Comparison of ENCODE assay signal across 7 mouse cellular contexts in the genomic region with DNA sequence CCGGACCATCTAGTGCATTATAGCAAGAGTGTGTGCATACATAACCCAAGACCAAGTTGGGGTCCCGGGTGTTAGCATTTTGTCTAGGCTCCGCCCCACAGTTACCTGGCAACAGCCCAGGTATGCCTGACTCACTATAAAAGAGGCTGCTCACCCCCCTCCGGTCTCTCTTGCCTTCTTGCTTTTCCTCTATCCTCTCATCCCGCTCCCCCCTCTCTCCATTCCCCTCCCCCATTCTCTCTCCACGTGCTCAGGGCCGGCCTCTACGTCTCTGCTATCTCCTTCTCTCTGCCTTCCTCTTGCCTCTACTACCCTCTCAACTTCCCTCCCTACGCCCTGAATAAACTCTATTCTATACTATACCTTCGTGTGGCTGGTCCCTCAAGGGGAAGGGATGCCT. TPM values are rescaled to one million over a fixed set of nuclear protein-coding genes. Genes with fewer than 3 reads are reported as not detected.
DNase-seq lines count a peak whose midpoint lies in the region; ATAC-seq and TF ChIP-seq lines count a peak whose summit lies in the region.

No protein-coding gene starts in this region.

- H3K9ac ChIP-seq in hindbrain, embryonic 14.5 days: peak overlapping the region; percentile 63
- H3K9ac ChIP-seq in midbrain, postnatal 0 days (replicated peaks; ENCODE audit: low read length, poor library complexity, severe bottlenecking): peak overlapping the region; percentile 52

- WGBS in hindbrain, embryonic 14.5 days: 3% methylated on average over 10 of the region's 10 CpGs
- WGBS in midbrain, postnatal 0 days: 7% methylated on average over 10 of the region's 10 CpGs

- peak; percentile 45 for DNase-seq in retina, postnatal 1 day
- DNase-seq in retina, embryonic 14.5 days (ENCODE audit: low spot score): no peak
- DNase-seq in cerebellum, postnatal 10 days: peak; percentile 64 to 66
- DNase-seq in hindbrain, embryonic 14.5 days (ENCODE audit: low spot score): peak; percentile 41
- DNase-seq in midbrain, postnatal 0 days (ENCODE audit: low spot score): peak; percentile 30
- no peak for DNase-seq in frontal cortex, postnatal 10 days (ENCODE audit: low spot score in 2 of 2)
- no peak for DNase-seq in gastrocnemius, adult 18-20 months (ENCODE audit: low spot score)

- H3K9me3 ChIP-seq in hindbrain, embryonic 14.5 days (ENCODE audit: control insufficient read depth, low read length): no peaks in the 10 kb centered on the region
- H3K9me3 ChIP-seq in midbrain, postnatal 0 days (ENCODE audit: low read length): no peaks in the 10 kb centered on the region

- H3K27me3 ChIP-seq in hindbrain, embryonic 14.5 days (ENCODE audit: control insufficient read depth, insufficient read depth, low read length): peaks cover 30% of the 10 kb centered on the region
- no peaks in the 10 kb centered on the region for H3K27me3 ChIP-seq in midbrain, postnatal 0 days (ENCODE audit: insufficient read depth, low read length)

- peak; percentile 21; the same call in 1 of the 2 replicates for ATAC-seq in hindbrain, embryonic 14.5 days (ENCODE audit: low FRiP score)
- peak; percentile 42; the same call in 1 of the 2 replicates for ATAC-seq in midbrain, postnatal 0 days (ENCODE audit: low FRiP score)

- no peaks in the 10 kb centered on the region for H3K36me3 ChIP-seq in hindbrain, embryonic 14.5 days (replicated peaks; ENCODE audit: control insufficient read depth, insufficient read depth)
- H3K36me3 ChIP-seq in midbrain, postnatal 0 days (ENCODE audit: insufficient read depth, low read length): no peaks in the 10 kb centered on the region

- no peak overlapping the region for H3K27ac ChIP-seq in hindbrain, embryonic 14.5 days
- no peak overlapping the region; the same call in 1 of the 2 replicates for H3K27ac ChIP-seq in midbrain, postnatal 0 days (ENCODE audit: low read depth, low read length)

- peaks cover 15% of the 10 kb centered on the region; the same call in 1 of the 2 replicates for H3K4me1 ChIP-seq in hindbrain, embryonic 14.5 days (replicated peaks; ENCODE audit: control insufficient read depth, insufficient read depth, low read length)
- H3K4me1 ChIP-seq in midbrain, postnatal 0 days (ENCODE audit: insufficient read depth, low read length): no peaks in the 10 kb centered on the region; the same call in 1 of the 2 replicates

- TF ChIP-seq CTCF in midbrain, postnatal 0 days (IDR thresholded peaks at IDR 0.05): no peak

- H3K4me3 ChIP-seq in hindbrain, embryonic 14.5 days (replicated peaks; ENCODE audit: low read length): peak overlapping the region; percentile 64
- H3K4me3 ChIP-seq in midbrain, postnatal 0 days (ENCODE audit: low read depth, low read length): peak overlapping the region; percentile 59

- peak overlapping the region; percentile 94 for H3K4me2 ChIP-seq in hindbrain, embryonic 14.5 days (replicated peaks)
- H3K4me2 ChIP-seq in midbrain, postnatal 0 days (ENCODE audit: low read depth, low read length, poor library complexity, severe bottlenecking): peak overlapping the region; percentile 78

RNA-seq across cellular contexts. Expression of a gene that starts 14.0 kb away (rescaled TPM):
- 0.33 and 0.56 TPM in 2 replicates for polyA plus RNA-seq in hindbrain, embryonic 14.5 days (2014; fragmentation: Nextera tagmentation; extraction: Ambion mirVana)
- 0.57 TPM in 1 of 2 replicates, not detected in the other for total RNA-seq in midbrain, postnatal 0 days (2014; rRNA removed)
- polyA plus RNA-seq in midbrain, postnatal 0 days (2015; fragmentation: Nextera tagmentation; extraction: Ambion mirVana): 0.25 and 0.48 TPM in 2 replicates
- not detected for total RNA-seq in gastrocnemius, adult 18-20 months (2021)

RNA-seq across cellular contexts. Expression of a gene that starts 32.0 kb away (rescaled TPM):
- 9.6 and 11.6 TPM in 2 replicates for polyA plus RNA-seq in hindbrain, embryonic 14.5 days (2014; fragmentation: Nextera tagmentation; extraction: Ambion mirVana)
- total RNA-seq in midbrain, postnatal 0 days (2014; rRNA removed): 18.1 and 19.8 TPM in 2 replicates
- polyA plus RNA-seq in midbrain, postnatal 0 days (2015; fragmentation: Nextera tagmentation; extraction: Ambion mirVana): 12.8 and 14.2 TPM in 2 replicates
- 1 to 10 TPM; 1.8 to 4.4 TPM for total RNA-seq in gastrocnemius, adult 18-20 months (2021)

RNA-seq across cellular contexts. Expression of a gene that starts 56.3 kb away (rescaled TPM):
- polyA plus RNA-seq in hindbrain, embryonic 14.5 days (2014; fragmentation: Nextera tagmentation; extraction: Ambion mirVana): 1.2 and 1.8 TPM in 2 replicates
- total RNA-seq in midbrain, postnatal 0 days (2014; rRNA removed): 1.8 and 6.6 TPM in 2 replicates
- 2.1 and 3.6 TPM in 2 replicates for polyA plus RNA-seq in midbrain, postnatal 0 days (2015; fragmentation: Nextera tagmentation; extraction: Ambion mirVana)
- total RNA-seq in gastrocnemius, adult 18-20 months (2021): 1 to 10 TPM; 2.3 to 2.4 TPM

Comparison
In these comparisons a context has a peak if more than half of its experiments do, and no peak if none do; other contexts are left out.
1. DNase-seq: peak in retina, postnatal 1 day (single experiment), cerebellum, postnatal 10 days (2 of 2), hindbrain, embryonic 14.5 days (single experiment) and midbrain, postnatal 0 days (single experiment); none in retina, embryonic 14.5 days (single experiment), frontal cortex, postnatal 10 days (0 of 2) and gastrocnemius, adult 18-20 months (single experiment).